Comparison of ENCODE assay signal across 32 mouse cellular contexts in genomic region chr5:16646417-16646816, GRCm38 (mm10).
DNase-seq lines count a peak whose midpoint lies in the region; ATAC-seq lines count a peak whose summit lies in the region.
"Had no signal": no experiment of that assay in that cellular context is flagged by ENCODE, and none has a peak within 500 bp of the region (broad histone marks: within the 10 kb centered on the region; RNA-seq: fewer than 3 reads in every experiment).

No protein-coding gene starts in this region.

- H3K4me3 ChIP-seq in hindbrain, embryonic 11.5 days (ENCODE audit: low read depth, low read length) = no peak overlapping the region
- H3K4me3 ChIP-seq in hindbrain, embryonic 10.5 days = no peak overlapping the region
- no peak overlapping the region for H3K4me3 ChIP-seq in hindbrain, embryonic 14.5 days (replicated peaks; ENCODE audit: low read length)
- H3K4me3 ChIP-seq in neural tube, embryonic 13.5 days = no peak overlapping the region
- no peak overlapping the region for H3K4me3 ChIP-seq in stomach, embryonic 16.5 days (replicated peaks; ENCODE audit: low read length)
- H3K4me3 ChIP-seq: embryonic facial prominence, embryonic 10.5 days; embryonic facial prominence, embryonic 15.5 days; forebrain, embryonic 15.5 days; heart, embryonic 10.5 days; kidney, embryonic 15.5 days; layer of hippocampus, adult 2 months; midbrain, embryonic 13.5 days had no signal

- H3K27me3 ChIP-seq in hindbrain, embryonic 11.5 days (ENCODE audit: control insufficient read depth, insufficient read depth, low read length) = no peaks in the 10 kb centered on the region
- H3K27me3 ChIP-seq in hindbrain, embryonic 10.5 days (ENCODE audit: insufficient read depth, poor library complexity, severe bottlenecking) = no peaks in the 10 kb centered on the region
- no peaks in the 10 kb centered on the region for H3K27me3 ChIP-seq in hindbrain, embryonic 14.5 days (ENCODE audit: control insufficient read depth, insufficient read depth, low read length)
- no peaks in the 10 kb centered on the region for H3K27me3 ChIP-seq in neural tube, embryonic 13.5 days
- H3K27me3 ChIP-seq in stomach, embryonic 16.5 days (ENCODE audit: control insufficient read depth, insufficient read depth, low read length) = no peaks in the 10 kb centered on the region
- H3K27me3 ChIP-seq: embryonic facial prominence, embryonic 15.5 days; forebrain, embryonic 15.5 days; kidney, embryonic 15.5 days; midbrain, embryonic 13.5 days had no signal

- H3K4me1 ChIP-seq in hindbrain, embryonic 11.5 days (replicated peaks; ENCODE audit: control insufficient read depth, insufficient read depth, low read length) = no peaks in the 10 kb centered on the region
- no peaks in the 10 kb centered on the region for H3K4me1 ChIP-seq in hindbrain, embryonic 10.5 days (replicated peaks)
- no peaks in the 10 kb centered on the region for H3K4me1 ChIP-seq in hindbrain, embryonic 14.5 days (replicated peaks; ENCODE audit: control insufficient read depth, insufficient read depth, low read length)
- peaks cover 4% of the 10 kb centered on the region; the same call in 1 of the 2 replicates for H3K4me1 ChIP-seq in neural tube, embryonic 13.5 days (replicated peaks)
- H3K4me1 ChIP-seq in stomach, embryonic 16.5 days (ENCODE audit: control insufficient read depth, insufficient read depth, low read length) = no peaks in the 10 kb centered on the region
- H3K4me1 ChIP-seq: embryonic facial prominence, embryonic 10.5 days; embryonic facial prominence, embryonic 15.5 days; forebrain, embryonic 15.5 days; heart, embryonic 10.5 days; kidney, embryonic 15.5 days; midbrain, embryonic 13.5 days had no signal

- no peaks in the 10 kb centered on the region for H3K36me3 ChIP-seq in hindbrain, embryonic 11.5 days (ENCODE audit: control insufficient read depth, insufficient read depth, low read length)
- no peaks in the 10 kb centered on the region for H3K36me3 ChIP-seq in hindbrain, embryonic 10.5 days
- H3K36me3 ChIP-seq in hindbrain, embryonic 14.5 days (replicated peaks; ENCODE audit: control insufficient read depth, insufficient read depth) = no peaks in the 10 kb centered on the region
- no peaks in the 10 kb centered on the region for H3K36me3 ChIP-seq in neural tube, embryonic 13.5 days
- H3K36me3 ChIP-seq in stomach, embryonic 16.5 days (ENCODE audit: control insufficient read depth, insufficient read depth, low read length) = no peaks in the 10 kb centered on the region
- H3K36me3 ChIP-seq: embryonic facial prominence, embryonic 10.5 days; embryonic facial prominence, embryonic 15.5 days; forebrain, embryonic 15.5 days; G1E; heart, embryonic 10.5 days; kidney, embryonic 15.5 days; midbrain, embryonic 13.5 days had no signal

- H3K4me2 ChIP-seq in hindbrain, embryonic 11.5 days (replicated peaks; ENCODE audit: low read depth, low read length) = no peak overlapping the region
- peak overlapping the region; percentile 27 for H3K4me2 ChIP-seq in hindbrain, embryonic 14.5 days (replicated peaks)
- H3K4me2 ChIP-seq in neural tube, embryonic 13.5 days = peak overlapping the region; percentile 25
- H3K4me2 ChIP-seq in stomach, embryonic 16.5 days (ENCODE audit: low read depth, low read length) = 0 out of 2 replicates have a peak overlapping the region, but pooled peaks have one; percentile 22
- H3K4me2 ChIP-seq: embryonic facial prominence, embryonic 15.5 days; forebrain, embryonic 15.5 days; kidney, embryonic 15.5 days; midbrain, embryonic 13.5 days had no signal

- no peak overlapping the region for H3K27ac ChIP-seq in hindbrain, embryonic 11.5 days (ENCODE audit: low read depth, low read length)
- H3K27ac ChIP-seq in hindbrain, embryonic 10.5 days = no peak overlapping the region
- no peak overlapping the region for H3K27ac ChIP-seq in hindbrain, embryonic 14.5 days
- H3K27ac ChIP-seq in neural tube, embryonic 13.5 days (replicated peaks) = no peak overlapping the region
- no peak overlapping the region for H3K27ac ChIP-seq in stomach, embryonic 16.5 days (ENCODE audit: low read length)
- H3K27ac ChIP-seq: embryonic facial prominence, embryonic 10.5 days; embryonic facial prominence, embryonic 15.5 days; forebrain, embryonic 15.5 days; heart, embryonic 10.5 days; kidney, embryonic 15.5 days; layer of hippocampus, adult 2 months; liver, embryonic 14.5 days; macrophage; midbrain, embryonic 13.5 days had no signal

- no peaks in the 10 kb centered on the region for H3K9me3 ChIP-seq in hindbrain, embryonic 11.5 days (ENCODE audit: control insufficient read depth, low read length)
- no peaks in the 10 kb centered on the region for H3K9me3 ChIP-seq in hindbrain, embryonic 10.5 days
- no peaks in the 10 kb centered on the region for H3K9me3 ChIP-seq in hindbrain, embryonic 14.5 days (ENCODE audit: control insufficient read depth, low read length)
- H3K9me3 ChIP-seq in neural tube, embryonic 13.5 days = no peaks in the 10 kb centered on the region
- no peaks in the 10 kb centered on the region for H3K9me3 ChIP-seq in stomach, embryonic 16.5 days (replicated peaks; ENCODE audit: control insufficient read depth, low read length)
- H3K9me3 ChIP-seq: embryonic facial prominence, embryonic 10.5 days; embryonic facial prominence, embryonic 15.5 days; forebrain, embryonic 15.5 days; G1E; heart, embryonic 10.5 days; kidney, embryonic 15.5 days; midbrain, embryonic 13.5 days had no signal

- peak; percentile 68 for ATAC-seq in hindbrain, embryonic 11.5 days (ENCODE audit: low FRiP score)
- ATAC-seq in hindbrain, embryonic 14.5 days (ENCODE audit: low FRiP score) = 0 out of 2 replicates have a peak, but pooled peaks have one; percentile 43
- ATAC-seq in neural tube, embryonic 13.5 days (ENCODE audit: low read depth) = peak; percentile 65
- no peak for ATAC-seq in stomach, embryonic 16.5 days (ENCODE audit: insufficient read depth, low FRiP score)
- ATAC-seq: forebrain, embryonic 15.5 days; inflammation-experienced regulatory T-cells, adult 6 months; midbrain, embryonic 13.5 days had no signal

- H3K9ac ChIP-seq in hindbrain, embryonic 11.5 days (ENCODE audit: low read depth, low read length) = no peak overlapping the region
- no peak overlapping the region for H3K9ac ChIP-seq in hindbrain, embryonic 14.5 days
- H3K9ac ChIP-seq in neural tube, embryonic 13.5 days = no peak overlapping the region
- no peak overlapping the region for H3K9ac ChIP-seq in stomach, embryonic 16.5 days (ENCODE audit: low read length)
- H3K9ac ChIP-seq: embryonic facial prominence, embryonic 15.5 days; forebrain, embryonic 15.5 days; kidney, embryonic 15.5 days; liver, embryonic 14.5 days; midbrain, embryonic 13.5 days had no signal

- DNase-seq in hindbrain, embryonic 11.5 days (ENCODE audit: low spot score) = peak; percentile 6
- no peak for DNase-seq in hindbrain, embryonic 10.5 days (ENCODE audit: low spot score)
- peak; percentile 34 for DNase-seq in hindbrain, embryonic 14.5 days (ENCODE audit: low spot score)
- DNase-seq in layer of hippocampus, postnatal 25 days (ENCODE audit: extremely low spot score in 1 of 2, low spot score in 1 of 2) = no peak
- no peak for DNase-seq in gastrocnemius, adult 8-10 months (ENCODE audit: low spot score in 2 of 2)
- DNase-seq in adrenal gland, postnatal 10 days = no peak
- DNase-seq: adrenal gland, adult 8-10 months; cerebellum, adult 8-10 months; cerebellum, postnatal 25 days; gastrocnemius, postnatal 25 days; heart, adult 11 months; heart, postnatal 36 days; kidney, adult 18-20 months; kidney, postnatal 36 days; layer of hippocampus, postnatal 36 days; liver; lung, adult 2 months; lung, postnatal 10 days; right cerebral cortex, postnatal 25 days had no signal

- WGBS in hindbrain, embryonic 11.5 days = 59% methylated on average over 7 of the region's 7 CpGs
- 79% methylated on average over 7 of the region's 7 CpGs for WGBS in hindbrain, embryonic 10.5 days
- 51% methylated on average over 7 of the region's 7 CpGs for WGBS in hindbrain, embryonic 14.5 days
- 25% methylated on average over 7 of the region's 7 CpGs for WGBS in neural tube, embryonic 13.5 days
- WGBS in stomach, embryonic 16.5 days = 33% methylated on average over 7 of the region's 7 CpGs

Comparison
In these comparisons a context has a peak if more than half of its experiments do, and no peak if none do; other contexts are left out.
1. DNase-seq: peak in hindbrain, embryonic 11.5 days (single experiment) and hindbrain, embryonic 14.5 days (single experiment); none in hindbrain, embryonic 10.5 days (single experiment), layer of hippocampus, postnatal 25 days (0 of 2), gastrocnemius, adult 8-10 months (0 of 2) and adrenal gland, postnatal 10 days (single experiment).